In genomic region chr13:55288854-55289253, GRCm38 (mm10) we compare ENCODE assay signal across 13 mouse cellular contexts. TPM values are rescaled to one million over a fixed set of nuclear protein-coding genes. Genes with fewer than 3 reads are reported as not detected.
A peak's percentile ranks its signal among the peaks of the same experiment; 100 is the strongest.
DNase-seq lines count a peak whose midpoint lies in the region; ATAC-seq and TF ChIP-seq lines count a peak whose summit lies in the region.
"Had no signal": no experiment of that assay in that cellular context is flagged by ENCODE, and none has a peak within 500 bp of the region (broad histone marks: within the 10 kb centered on the region; RNA-seq: fewer than 3 reads in every experiment).

No protein-coding gene starts in this region.

- H3K27me3 ChIP-seq in kidney, embryonic 14.5 days (ENCODE audit: control insufficient read depth, insufficient read depth, low read length) = no peaks in the 10 kb centered on the region
- H3K27me3 ChIP-seq in MEL (ENCODE audit: control insufficient read depth in 1 of 2, insufficient read depth in 2 of 2, low read length in 2 of 2) = no peaks in the 10 kb centered on the region
- H3K27me3 ChIP-seq: limb, embryonic 12.5 days; midbrain, embryonic 13.5 days had no signal

- no peaks in the 10 kb centered on the region for H3K79me2 ChIP-seq in MEL (ENCODE audit: control insufficient read depth, insufficient read depth, low read length, poor library complexity)

- H3K4me1 ChIP-seq in kidney, embryonic 14.5 days (ENCODE audit: control insufficient read depth, insufficient read depth, low read length) = no peaks in the 10 kb centered on the region
- H3K4me1 ChIP-seq in MEL (ENCODE audit: control insufficient read depth in 1 of 2, insufficient read depth in 2 of 2, low read length in 2 of 2) = no peaks in the 10 kb centered on the region
- H3K4me1 ChIP-seq: limb, embryonic 12.5 days; midbrain, embryonic 13.5 days had no signal

- TF ChIP-seq POLR2A in MEL (IDR thresholded peaks at IDR 0.05; ENCODE audit: control insufficient read depth in 1 of 2, insufficient read depth in 1 of 2, low read depth in 1 of 2, low read length in 2 of 2, poor library complexity in 1 of 2) = no peak

- H3K4me2 ChIP-seq in kidney, embryonic 14.5 days (replicated peaks; ENCODE audit: low read depth, low read length) = no peak overlapping the region
- H3K4me2 ChIP-seq: limb, embryonic 12.5 days; midbrain, embryonic 13.5 days had no signal

- TF ChIP-seq RAD21 in MEL (IDR thresholded peaks at IDR 0.05; ENCODE audit: low read depth, low read length) = no peak; the same call in 1 of the 2 replicates

- no peak overlapping the region for H3K4me3 ChIP-seq in kidney, embryonic 14.5 days (ENCODE audit: low read length)
- peak overlapping the region in 1 of 2 experiments; percentile 45; a peak in 2 of 4 replicates for H3K4me3 ChIP-seq in MEL (ENCODE audit: control insufficient read depth in 1 of 2, insufficient read depth in 1 of 2, low read depth in 2 of 2, low read length in 2 of 2)
- H3K4me3 ChIP-seq: limb, embryonic 12.5 days; midbrain, embryonic 13.5 days had no signal

- WGBS in kidney, embryonic 14.5 days = 82% methylated on average over 3 of the region's 3 CpGs

- no peak for ATAC-seq in kidney, embryonic 14.5 days (ENCODE audit: low FRiP score, low TSS enrichment)
- ATAC-seq: midbrain, embryonic 13.5 days had no signal

- H3K27ac ChIP-seq in kidney, embryonic 14.5 days (ENCODE audit: low read depth, low read length) = no peak overlapping the region
- no peak overlapping the region for H3K27ac ChIP-seq in MEL (ENCODE audit: control insufficient read depth, low read depth, low read length)
- H3K27ac ChIP-seq: limb, embryonic 12.5 days; midbrain, embryonic 13.5 days had no signal

- peak; percentile 34 for DNase-seq in kidney, adult 9 months
- DNase-seq in retina, postnatal 1 day = peak; percentile 4
- DNase-seq in retina, embryonic 14.5 days (ENCODE audit: low spot score) = no peak
- DNase-seq in MEL (ENCODE audit: low read depth, low spot score) = peak; percentile 55
- peak; percentile 53 for DNase-seq in induced T-regulatory cell, adult 2 months (ENCODE audit: low read depth)
- no peak for DNase-seq in urinary bladder, adult 18-20 months (ENCODE audit: low spot score in 2 of 2)
- no peak for DNase-seq in natural killer cell, adult 2 months (ENCODE audit: low spot score in 2 of 2)
- DNase-seq: cerebellum, adult 9-11 months; gastrocnemius, postnatal 36 days; lung, postnatal 10 days had no signal

- H3K9me3 ChIP-seq in kidney, embryonic 14.5 days (ENCODE audit: control insufficient read depth, low read length) = no peaks in the 10 kb centered on the region
- no peaks in the 10 kb centered on the region for H3K9me3 ChIP-seq in MEL (replicated peaks; ENCODE audit: insufficient read depth, low read length)
- H3K9me3 ChIP-seq: limb, embryonic 12.5 days; midbrain, embryonic 13.5 days had no signal

- no peak for TF ChIP-seq EP300 in MEL (IDR thresholded peaks at IDR 0.05; ENCODE audit: low read depth in 1 of 2, low read length in 2 of 2)

- peaks cover 77% of the 10 kb centered on the region for H3K36me3 ChIP-seq in kidney, embryonic 14.5 days (ENCODE audit: control insufficient read depth, insufficient read depth, low read length)
- peaks cover 0 to 2% of the 10 kb centered on the region in 2 experiments; a peak in 1 of 4 replicates for H3K36me3 ChIP-seq in MEL (ENCODE audit: control insufficient read depth in 1 of 2, insufficient read depth in 2 of 2, low read length in 2 of 2)

- H3K9ac ChIP-seq in kidney, embryonic 14.5 days (ENCODE audit: low read depth, low read length) = no peak overlapping the region
- H3K9ac ChIP-seq in MEL (ENCODE audit: control insufficient read depth, low read depth, low read length, poor library complexity, severe bottlenecking) = no peak overlapping the region
- H3K9ac ChIP-seq: limb, embryonic 12.5 days; midbrain, embryonic 13.5 days had no signal

- peak in 1 of 3 experiments; percentile 37; a peak in 2 of 6 replicates for TF ChIP-seq CTCF in MEL (IDR thresholded peaks at IDR 0.05 in 2 of 3, conservative IDR thresholded peaks at IDR 0.05 in 1 of 3; ENCODE audit: control insufficient read depth in 1 of 3, insufficient read depth in 1 of 3, low read depth in 2 of 3, low read length in 3 of 3, poor library complexity in 1 of 3, severe bottlenecking in 1 of 3)

TF ChIP-seq in MEL, 35 proteins besides CTCF, POLR2A, EP300 and RAD21:
- TF ChIP-seq ZNF384 (IDR thresholded peaks at IDR 0.05; ENCODE audit: low read depth, low read length) (peak; percentile 94), RCOR1 (IDR thresholded peaks at IDR 0.05; ENCODE audit: low read depth, low read length) (no peak), SMC3 (IDR thresholded peaks at IDR 0.05; ENCODE audit: low read depth, low read length) (0 out of 2 replicates have a peak, but pooled peaks have one; percentile 21), E2F4 (IDR thresholded peaks at IDR 0.05; ENCODE audit: borderline replicate concordance, low read depth, low read length) (no peak), MAX (IDR thresholded peaks at IDR 0.05; ENCODE audit: low read length) (no peak), POLR2AphosphoS5 (IDR thresholded peaks at IDR 0.05; ENCODE audit: borderline replicate concordance, low read depth, low read length) (no peak), POLR2AphosphoS2 (IDR thresholded peaks at IDR 0.05; ENCODE audit: low read length) (no peak), BHLHE40 (IDR thresholded peaks at IDR 0.05; ENCODE audit: borderline replicate concordance, low read depth, low read length) (no peak), CHD2 (IDR thresholded peaks at IDR 0.05; ENCODE audit: low read length) (no peak)

RNA-seq across cellular contexts. Expression of gene Prelid1, which starts 31.4 kb away (rescaled TPM):
- polyA plus RNA-seq in kidney, embryonic 14.5 days (2014; fragmentation: Nextera tagmentation; extraction: Ambion mirVana) = 482 and 508 TPM in 2 replicates
- 203 and 263 TPM in 2 replicates for total RNA-seq in MEL (2012; rRNA removed)
- polyA plus RNA-seq in MEL (2012; ENCODE audit: insufficient read depth in 1 of 2, insufficient read length in 2 of 2, low read depth in 1 of 2, low replicate concordance in 2 of 2, missing spikeins in 1 of 2) = 100 to 1,000 TPM in 1 of 2 experiments, not detected in 1; 630 TPM

RNA-seq across cellular contexts. Expression of gene Rab24, which starts 32.9 kb away (rescaled TPM):
- polyA plus RNA-seq in kidney, embryonic 14.5 days (2014; fragmentation: Nextera tagmentation; extraction: Ambion mirVana) = 80.1 and 92.5 TPM in 2 replicates
- total RNA-seq in MEL (2012; rRNA removed) = 74.3 and 75.8 TPM in 2 replicates
- polyA plus RNA-seq in MEL (2012; ENCODE audit: insufficient read depth in 1 of 2, insufficient read length in 2 of 2, low read depth in 1 of 2, low replicate concordance in 2 of 2, missing spikeins in 1 of 2) = 10 to 100 TPM in 1 of 2 experiments, not detected in 1; 71.0 TPM

RNA-seq across cellular contexts. Expression of gene Mxd3, which starts 40.8 kb away (rescaled TPM):
- 25.7 and 31.2 TPM in 2 replicates for polyA plus RNA-seq in kidney, embryonic 14.5 days (2014; fragmentation: Nextera tagmentation; extraction: Ambion mirVana)
- 3.9 and 4.7 TPM in 2 replicates for total RNA-seq in MEL (2012; rRNA removed)
- 1 to 10 TPM in 1 of 2 experiments, not detected in 1; 9.3 TPM for polyA plus RNA-seq in MEL (2012; ENCODE audit: insufficient read depth in 1 of 2, insufficient read length in 2 of 2, low read depth in 1 of 2, low replicate concordance in 2 of 2, missing spikeins in 1 of 2)

Comparison
In these comparisons a context has a peak if more than half of its experiments do, and no peak if none do; other contexts are left out.
1. DNase-seq: peak in kidney, adult 9 months (single experiment), retina, postnatal 1 day (single experiment), MEL (single experiment) and induced T-regulatory cell, adult 2 months (single experiment); none in retina, embryonic 14.5 days (single experiment), urinary bladder, adult 18-20 months (0 of 2) and natural killer cell, adult 2 months (0 of 2).